Mouse (Mus musculus): Measurements from ENCODE around the gene Anks1.
"Not testable (repeated sequence)": the region's sequence is repeated elsewhere in the genome, so short reads cannot be mapped to it uniquely, and the experiment has no call there.

The Anks1 gene

DNA sequence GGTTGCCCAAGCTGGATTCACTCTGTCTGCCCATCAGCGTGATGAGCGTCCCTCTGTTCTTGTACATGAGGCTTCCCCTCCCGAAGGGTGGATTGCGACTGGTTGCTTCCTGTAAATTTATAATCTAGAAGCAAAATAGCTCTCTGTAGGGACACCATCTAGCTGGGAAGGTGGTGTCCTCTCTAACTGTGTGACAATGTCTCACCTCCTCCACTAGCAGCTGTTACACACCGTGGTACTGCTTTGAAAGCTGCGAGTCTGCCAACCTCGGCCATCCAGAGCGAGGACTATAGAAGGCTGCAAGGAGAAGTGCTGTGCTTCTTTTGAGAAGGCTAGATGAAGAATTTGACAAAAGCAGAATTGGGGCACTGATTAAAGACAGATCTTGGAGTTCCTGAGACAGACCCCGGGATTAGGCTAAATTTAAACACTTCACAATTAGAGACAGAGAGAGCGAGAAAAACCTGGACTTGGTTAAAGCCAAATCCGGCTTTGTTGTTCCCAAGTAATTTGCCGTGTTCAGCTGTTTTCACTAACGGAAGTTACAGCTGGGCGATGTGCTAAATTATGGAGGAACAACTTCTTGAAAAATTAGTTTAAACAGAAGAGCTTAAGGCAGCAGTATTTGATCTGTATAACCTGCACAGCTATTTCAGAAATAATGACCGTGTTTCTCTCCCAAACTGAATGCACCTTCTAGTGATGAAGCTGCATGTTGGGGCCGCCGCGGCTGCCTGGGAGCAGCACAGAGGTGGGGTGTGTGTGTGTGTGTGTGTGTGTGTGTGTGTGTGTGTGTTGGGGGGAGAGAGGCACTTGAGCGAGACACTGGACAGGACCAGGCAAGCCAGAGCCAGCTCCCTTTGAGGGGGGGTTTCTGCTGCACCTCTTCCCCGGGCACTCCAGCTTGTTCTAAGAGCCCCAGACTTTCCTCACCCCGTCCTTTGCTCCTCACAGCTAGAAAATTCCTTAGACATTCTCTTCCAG, 51.3 kb downstream of the Anks1 start:
- in situ Hi-C loops (cut with MboI; ENCODE audit: unreplicated experiment in 2 of 2): no loop called here

- in situ Hi-C loops (cut with MboI; ENCODE audit: unreplicated experiment in 2 of 2): not testable (repeated sequence)
These were observed 54.0 kb downstream of the Anks1 start for GRCm38 (mm10) chr17:27963120-27963519.

DNA sequence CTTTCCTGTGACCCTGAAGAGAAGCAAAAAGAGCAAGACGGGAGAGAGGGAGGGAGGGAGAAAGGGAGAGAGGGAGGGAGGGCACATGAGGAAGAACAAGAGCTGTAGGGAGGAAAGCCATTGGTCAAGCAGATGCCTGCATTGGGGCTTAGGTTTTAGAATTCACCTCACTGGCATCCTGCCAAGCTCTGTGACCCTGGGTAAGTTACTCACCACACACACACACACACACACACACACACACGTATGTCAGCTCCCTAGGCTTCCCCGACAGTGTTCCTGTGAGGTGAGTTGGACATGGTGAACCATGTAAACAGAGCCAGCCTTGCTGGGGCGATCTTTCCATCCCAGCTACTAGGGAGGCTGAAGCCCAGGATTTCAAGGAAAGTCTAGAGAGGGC, 55.5 kb downstream of the Anks1 start:
- in situ Hi-C loops (cut with MboI; ENCODE audit: unreplicated experiment in 2 of 2): no loop called here

- in situ Hi-C loops (cut with MboI; ENCODE audit: unreplicated experiment in 2 of 2): no loop called here
These were observed 56.2 kb downstream of the Anks1 start for GRCm38 (mm10) chr17:27965292-27965691.

DNA sequence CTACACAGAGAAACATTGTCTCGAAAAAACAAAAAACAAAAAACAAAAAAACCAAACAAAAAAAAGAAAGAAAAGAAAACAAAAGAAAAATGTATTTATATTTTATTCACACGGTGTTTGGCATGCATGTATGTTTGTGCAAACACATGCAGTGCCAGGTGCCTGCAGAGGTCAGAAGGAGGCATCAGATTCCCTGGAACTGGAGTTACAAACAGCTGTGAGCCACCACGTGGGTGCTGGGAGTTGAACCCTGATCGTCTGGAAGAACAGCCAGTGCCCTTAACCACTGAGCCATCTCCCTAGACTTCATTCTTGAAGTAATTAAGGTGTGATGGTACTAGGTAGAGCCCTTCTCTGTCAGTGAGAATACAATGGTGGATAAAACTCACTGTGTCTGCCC, 57.0 kb downstream of the Anks1 start:
- in situ Hi-C loops (cut with MboI; ENCODE audit: unreplicated experiment in 2 of 2): no loop called here

GRCm38 (mm10) chr17:27966508-27967021, 57.5 kb downstream of the Anks1 start:
- in situ Hi-C loops (cut with MboI; ENCODE audit: unreplicated experiment in 2 of 2): no loop called here

DNA sequence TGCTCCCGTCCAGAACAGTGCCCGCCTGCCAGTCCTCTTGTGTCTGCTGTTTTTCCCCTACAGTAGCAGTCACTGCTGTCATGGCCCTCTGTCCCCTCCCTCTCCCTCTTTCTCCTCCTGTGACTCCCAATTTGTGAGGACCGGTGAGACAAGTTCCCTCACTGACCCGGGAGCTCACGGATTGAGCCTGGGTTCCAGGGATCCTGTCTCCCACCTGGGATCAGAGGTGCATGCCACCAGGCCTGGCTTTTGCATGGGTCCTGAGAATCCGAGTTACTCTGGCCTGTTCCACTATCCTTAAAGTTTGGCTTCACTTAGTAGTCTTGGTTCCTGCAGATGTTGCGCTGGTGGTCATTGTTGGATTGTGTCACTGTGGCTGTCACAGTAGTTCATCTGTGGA, 58.4 kb downstream of the Anks1 start:
- in situ Hi-C loops (cut with MboI; ENCODE audit: unreplicated experiment in 2 of 2): no loop called here

GRCm38 (mm10) chr17:27968033-27968750, 59.1 kb downstream of the Anks1 start:
- in situ Hi-C loops (cut with MboI; ENCODE audit: unreplicated experiment in 2 of 2): no loop called here

DNA sequence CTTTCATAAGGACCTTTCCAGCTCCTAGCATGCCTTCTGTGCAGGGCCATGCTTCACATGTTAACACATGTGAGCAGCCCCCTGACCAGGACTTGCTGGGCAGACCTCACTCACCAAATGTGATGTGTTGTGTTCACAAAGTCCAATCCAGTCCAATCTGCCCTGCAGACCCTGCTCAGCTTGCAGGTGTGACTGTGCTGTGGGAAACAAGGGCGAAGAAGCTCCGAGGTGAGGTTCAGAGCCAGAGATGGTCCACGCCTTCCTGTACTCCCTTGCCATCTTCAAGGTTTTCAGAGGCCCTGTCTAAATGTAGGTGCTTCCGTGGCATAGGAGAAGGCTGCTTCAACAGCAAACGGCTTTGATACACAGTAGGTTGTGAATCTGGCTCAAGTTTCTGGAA, 59.8 kb downstream of the Anks1 start:
- in situ Hi-C loops (cut with MboI; ENCODE audit: unreplicated experiment in 2 of 2): no loop called here

- in situ Hi-C loops (cut with MboI; ENCODE audit: unreplicated experiment in 2 of 2): no loop called here
These were observed 60.3 kb downstream of the Anks1 start for GRCm38 (mm10) chr17:27969365-27969764.

- in situ Hi-C loops (cut with MboI; ENCODE audit: unreplicated experiment in 2 of 2): no loop called here
These were observed 60.8 kb downstream of the Anks1 start for GRCm38 (mm10) chr17:27969896-27970295.

GRCm38 (mm10) chr17:27970305-27970704, 61.2 kb downstream of the Anks1 start:
- in situ Hi-C loops (cut with MboI; ENCODE audit: unreplicated experiment in 2 of 2): no loop called here

GRCm38 (mm10) chr17:27971496-27971895, 62.4 kb downstream of the Anks1 start:
- in situ Hi-C loops (cut with MboI; ENCODE audit: unreplicated experiment in 2 of 2): no loop called here

- in situ Hi-C loops (cut with MboI; ENCODE audit: unreplicated experiment in 2 of 2): no loop called here
These were observed 64.2 kb downstream of the Anks1 start for GRCm38 (mm10) chr17:27973337-27973736.

GRCm38 (mm10) chr17:27976266-27976665, 67.2 kb downstream of the Anks1 start:
- in situ Hi-C loops (cut with MboI; ENCODE audit: unreplicated experiment in 2 of 2): no loop called here

GRCm38 (mm10) chr17:27977008-27977636, 68.0 kb downstream of the Anks1 start:
- in situ Hi-C loops (cut with MboI; ENCODE audit: unreplicated experiment in 2 of 2): no loop called here

- in situ Hi-C loops (cut with MboI; ENCODE audit: unreplicated experiment in 2 of 2): no loop called here
These were observed 71.4 kb downstream of the Anks1 start for GRCm38 (mm10) chr17:27980391-27980955.

- in situ Hi-C loops (cut with MboI; ENCODE audit: unreplicated experiment in 2 of 2): no loop called here
These were observed 72.5 kb downstream of the Anks1 start for GRCm38 (mm10) chr17:27981451-27982069.

GRCm38 (mm10) chr17:27982070-27982457, 73.0 kb downstream of the Anks1 start:
- in situ Hi-C loops (cut with MboI; ENCODE audit: unreplicated experiment in 2 of 2): not testable (repeated sequence)

- in situ Hi-C loops (cut with MboI; ENCODE audit: unreplicated experiment in 2 of 2): no loop called here
These were observed 73.7 kb downstream of the Anks1 start for GRCm38 (mm10) chr17:27982712-27983266.
